Mouse (Mus musculus) bone marrow, adult 2 months (tissue): ENCODE measurements around the gene Hoxd11. TPM values are rescaled to one million over a fixed set of nuclear protein-coding genes. Genes with fewer than 3 reads are reported as not detected.

Source experiments
- H3K27ac ChIP-seq: fragments of 200-500 bp; 2 replicates; pipeline ENCODE4 v1.5.1; 2012; ENCODE audit warnings: low read depth, mild to moderate bottlenecking, control low read depth, inconsistent platforms, low read length; ENCODE audit not compliant: control insufficient read depth, poor library complexity, insufficient read depth
- H3K4me1 ChIP-seq: fragments of 200-500 bp; 2 replicates; pipeline ENCODE4 v1.6.1; 2011; ENCODE audit warnings: low read length; ENCODE audit not compliant: control insufficient read depth, insufficient read depth
- H3K4me3 ChIP-seq: fragments of 200-500 bp; replicated peaks from 2 replicates; pipeline ENCODE3; 2011; ENCODE audit warnings: mild to moderate bottlenecking, low read depth, low read length, control low read depth; ENCODE audit not compliant: control insufficient read depth
- CTCF ChIP-seq: fragments of 200-500 bp; IDR thresholded peaks from 2 replicates; pipeline ENCODE4 v1.5.1; 2011; ENCODE audit warnings: low read length, control low read depth; ENCODE audit not compliant: control insufficient read depth, insufficient read depth
- POLR2A ChIP-seq: fragments of 200-500 bp; IDR thresholded peaks from 2 replicates; pipeline ENCODE4 v1.6.1; 2011; ENCODE audit warnings: low read depth, mild to moderate bottlenecking, control low read depth, low read length, borderline replicate concordance; ENCODE audit not compliant: control insufficient read depth
- WGBS: fragments of 180-500 bp; shearing (Covaris S2); methylation state at CpG from one replicate; pipeline ENCODE4 v1.1.7; 2018; 5-methylcytosine and 5-hydroxymethylcytosine counted together
- polyA plus RNA-seq: library from polyadenylated mRNA; stranded (reverse); fragments of >200 nt; gene quantifications from 2 replicates; pipeline ENCODE4 v1.2.4, GENCODE M21; 2011; ENCODE audit warnings: low replicate concordance; ENCODE audit not compliant: missing spikeins, insufficient read depth, insufficient read length

The Hoxd11 gene
- polyA plus RNA-seq, 1 experiment, result 0.60 TPM

GRCm38 (mm10) chr2:74684106-74684505 is 4.7 kb downstream of the Hoxd11 start:
- Histone ChIP-seq H3K4me1 (no peaks in the 10 kb centered on the region), H3K27ac (no peak overlapping the region), H3K4me3 (no peak overlapping the region)
- 9% methylated on average over 12 of the region's 12 CpGs for WGBS
- no peak for TF ChIP-seq CTCF
- TF ChIP-seq POLR2A, result no peak

- TF ChIP-seq POLR2A, result no peak
- TF ChIP-seq CTCF, result no peak
- 24% methylated on average over 4 of the region's 4 CpGs for WGBS
- no peak overlapping the region for H3K4me3 ChIP-seq
- H3K27ac ChIP-seq, result no peak overlapping the region
- H3K4me1 ChIP-seq, result no peaks in the 10 kb centered on the region
Observed at GRCm38 (mm10) chr2:74685059-74685603, 5.8 kb downstream of the Hoxd11 start.

GRCm38 (mm10) chr2:74686301-74686987 is 7.1 kb downstream of the Hoxd11 start:
- H3K4me1 ChIP-seq, result no peaks in the 10 kb centered on the region
- WGBS, result 13% methylated on average over 17 of the region's 17 CpGs
- TF ChIP-seq POLR2A (no peak), CTCF (0 out of 2 replicates have a peak, but pooled peaks have one; percentile 26)
- no peak overlapping the region for H3K4me3 ChIP-seq
- no peak overlapping the region for H3K27ac ChIP-seq

GRCm38 (mm10) chr2:74686988-74687697 is 7.8 kb downstream of the Hoxd11 start:
- Histone ChIP-seq H3K4me3 (no peak overlapping the region), H3K4me1 (no peaks in the 10 kb centered on the region), H3K27ac (no peak overlapping the region)
- no peak for TF ChIP-seq CTCF
- TF ChIP-seq POLR2A, result no peak
- 5% methylated on average over 27 of the region's 27 CpGs for WGBS

- H3K27ac ChIP-seq, result no peak overlapping the region
- no peak overlapping the region for H3K4me3 ChIP-seq
- TF ChIP-seq POLR2A (no peak), CTCF (no peak)
- WGBS, result 5% methylated on average over 31 of the region's 31 CpGs
- no peaks in the 10 kb centered on the region for H3K4me1 ChIP-seq
Observed at GRCm38 (mm10) chr2:74687698-74688555, 8.6 kb downstream of the Hoxd11 start.

- no peak for TF ChIP-seq POLR2A
- TF ChIP-seq CTCF, result no peak
- Histone ChIP-seq H3K4me3 (no peak overlapping the region), H3K4me1 (no peaks in the 10 kb centered on the region), H3K27ac (no peak overlapping the region)
- 6% methylated on average over 12 of the region's 12 CpGs for WGBS
Observed at GRCm38 (mm10) chr2:74688795-74689573, 9.6 kb downstream of the Hoxd11 start.

GRCm38 (mm10) chr2:74689574-74690337 is 10.4 kb downstream of the Hoxd11 start:
- no peak overlapping the region for H3K4me3 ChIP-seq
- no peak overlapping the region for H3K27ac ChIP-seq
- H3K4me1 ChIP-seq, result no peaks in the 10 kb centered on the region
- WGBS, result 2% methylated on average over 24 of the region's 24 CpGs
- TF ChIP-seq CTCF, result no peak
- no peak for TF ChIP-seq POLR2A
